Mouse (Mus musculus): Measurements from ENCODE around the gene Ufc1. TPM values are rescaled to one million over a fixed set of nuclear protein-coding genes. Genes with fewer than 3 reads are reported as not detected.
A peak's percentile ranks its signal among the peaks of the same experiment; 100 is the strongest.
"Not testable (repeated sequence)": the region's sequence is repeated elsewhere in the genome, so short reads cannot be mapped to it uniquely, and the experiment has no call there.

Ufc1 gene
- polyA plus RNA-seq, 1 experiment from 2014 or later, result 116 TPM

DNA sequence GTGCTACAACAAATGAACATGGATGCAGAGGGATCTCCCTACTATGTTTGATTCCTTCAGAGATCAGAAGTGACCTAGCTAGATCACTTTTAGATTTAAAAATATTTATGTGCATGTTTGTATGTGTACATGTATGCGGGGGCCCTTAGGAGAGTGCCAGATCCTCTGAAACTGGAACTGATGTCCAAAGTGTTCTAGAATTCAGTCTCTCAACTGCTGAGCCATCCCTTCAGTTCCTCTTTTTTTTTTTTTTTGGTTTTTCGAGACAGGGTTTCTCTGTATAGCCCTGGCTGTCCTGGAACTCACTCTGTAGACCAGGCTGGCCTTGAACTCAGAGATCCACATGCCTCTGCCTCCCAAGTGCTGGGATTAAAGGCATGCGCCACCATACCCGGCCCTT, 31.8 kb upstream of the Ufc1 start:
- not testable (repeated sequence) for ATAC-seq (ENCODE audit: low read depth); H3K36me3 ChIP-seq (ENCODE audit: control insufficient read depth, insufficient read depth, low read length); H3K9me3 ChIP-seq (ENCODE audit: control insufficient read depth, low read length); H3K9ac ChIP-seq (replicated peaks; ENCODE audit: low read depth, low read length); H3K27me3 ChIP-seq (ENCODE audit: control insufficient read depth, insufficient read depth, low read length); H3K4me3 ChIP-seq (ENCODE audit: low read depth, low read length); H3K27ac ChIP-seq (ENCODE audit: low read depth, low read length); H3K4me2 ChIP-seq (ENCODE audit: low read depth, low read length)
- peaks cover 27% of the 10 kb centered on the region for H3K4me1 ChIP-seq (ENCODE audit: control insufficient read depth, insufficient read depth, low read length)
- 94% methylated on average over 4 of the region's 4 CpGs for WGBS

GRCm38 (mm10) chr1:171325571-171325970, 30.7 kb upstream of the Ufc1 start:
- Histone ChIP-seq H3K9me3 (ENCODE audit: control insufficient read depth, low read length) (no peaks in the 10 kb centered on the region), H3K9ac (replicated peaks; ENCODE audit: low read depth, low read length) (no peak overlapping the region), H3K4me3 (ENCODE audit: low read depth, low read length) (no peak overlapping the region), H3K36me3 (ENCODE audit: control insufficient read depth, insufficient read depth, low read length) (no peaks in the 10 kb centered on the region), H3K27me3 (ENCODE audit: control insufficient read depth, insufficient read depth, low read length) (peaks cover 2% of the 10 kb centered on the region; the same call in 1 of the 2 replicates), H3K27ac (ENCODE audit: low read depth, low read length) (no peak overlapping the region), H3K4me2 (ENCODE audit: low read depth, low read length) (no peak overlapping the region), H3K4me1 (ENCODE audit: control insufficient read depth, insufficient read depth, low read length) (peaks cover 18% of the 10 kb centered on the region)
- WGBS, result 82% methylated on average over 2 of the region's 2 CpGs
- ATAC-seq (ENCODE audit: low read depth), result no peak

GRCm38 (mm10) chr1:171322012-171322411, 27.2 kb upstream of the Ufc1 start:
- Histone ChIP-seq H3K27ac (ENCODE audit: low read depth, low read length) (no peak overlapping the region), H3K4me3 (ENCODE audit: low read depth, low read length) (no peak overlapping the region), H3K4me2 (ENCODE audit: low read depth, low read length) (no peak overlapping the region), H3K4me1 (ENCODE audit: control insufficient read depth, insufficient read depth, low read length) (peaks cover under 1% of the 10 kb centered on the region; the same call in 1 of the 2 replicates), H3K36me3 (ENCODE audit: control insufficient read depth, insufficient read depth, low read length) (no peaks in the 10 kb centered on the region), H3K27me3 (ENCODE audit: control insufficient read depth, insufficient read depth, low read length) (no peaks in the 10 kb centered on the region), H3K9me3 (ENCODE audit: control insufficient read depth, low read length) (no peaks in the 10 kb centered on the region), H3K9ac (replicated peaks; ENCODE audit: low read depth, low read length) (no peak overlapping the region)
- 76% methylated on average over 1 of the region's 1 CpGs for WGBS
- no peak for ATAC-seq (ENCODE audit: low read depth)

GRCm38 (mm10) chr1:171321415-171321814, 26.6 kb upstream of the Ufc1 start:
- no peaks in the 10 kb centered on the region for H3K36me3 ChIP-seq (ENCODE audit: control insufficient read depth, insufficient read depth, low read length)
- no peaks in the 10 kb centered on the region for H3K27me3 ChIP-seq (ENCODE audit: control insufficient read depth, insufficient read depth, low read length)
- H3K27ac ChIP-seq (ENCODE audit: low read depth, low read length), result no peak overlapping the region
- no peak overlapping the region for H3K4me2 ChIP-seq (ENCODE audit: low read depth, low read length)
- H3K4me3 ChIP-seq (ENCODE audit: low read depth, low read length), result no peak overlapping the region
- no peaks in the 10 kb centered on the region for H3K9me3 ChIP-seq (ENCODE audit: control insufficient read depth, low read length)
- no peaks in the 10 kb centered on the region for H3K4me1 ChIP-seq (ENCODE audit: control insufficient read depth, insufficient read depth, low read length)
- no peak for ATAC-seq (ENCODE audit: low read depth)
- H3K9ac ChIP-seq (replicated peaks; ENCODE audit: low read depth, low read length), result no peak overlapping the region

DNA sequence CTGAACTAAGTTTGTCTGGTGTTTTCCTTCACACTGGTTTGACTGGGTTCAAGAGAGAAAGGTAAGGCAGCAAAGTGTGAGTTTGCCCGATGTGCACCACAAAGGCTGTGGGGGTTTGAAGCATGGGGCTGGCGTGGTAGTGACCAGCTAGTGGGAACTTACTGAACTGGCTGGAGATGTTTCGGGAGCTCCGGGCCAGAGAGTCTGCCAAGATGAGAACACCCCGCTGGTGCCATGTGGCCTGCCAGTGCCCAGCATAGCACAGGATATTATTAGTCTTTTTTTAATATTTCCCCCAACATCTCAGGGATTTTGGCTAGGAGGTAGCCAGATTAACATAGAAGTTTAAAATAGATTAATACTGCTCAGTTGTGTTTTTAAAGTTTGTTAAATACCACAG, 25.3 kb upstream of the Ufc1 start:
- no peak overlapping the region for H3K4me3 ChIP-seq (ENCODE audit: low read depth, low read length)
- no peak for ATAC-seq (ENCODE audit: low read depth)
- H3K4me2 ChIP-seq (ENCODE audit: low read depth, low read length), result no peak overlapping the region
- H3K4me1 ChIP-seq (ENCODE audit: control insufficient read depth, insufficient read depth, low read length), result no peaks in the 10 kb centered on the region
- H3K36me3 ChIP-seq (ENCODE audit: control insufficient read depth, insufficient read depth, low read length), result no peaks in the 10 kb centered on the region
- WGBS, result 19% methylated on average over 5 of the region's 5 CpGs
- H3K9ac ChIP-seq (replicated peaks; ENCODE audit: low read depth, low read length), result no peak overlapping the region
- no peaks in the 10 kb centered on the region for H3K9me3 ChIP-seq (ENCODE audit: control insufficient read depth, low read length)
- H3K27ac ChIP-seq (ENCODE audit: low read depth, low read length), result no peak overlapping the region
- H3K27me3 ChIP-seq (ENCODE audit: control insufficient read depth, insufficient read depth, low read length), result no peaks in the 10 kb centered on the region

- Histone ChIP-seq H3K9ac (replicated peaks; ENCODE audit: low read depth, low read length) (no peak overlapping the region), H3K27me3 (ENCODE audit: control insufficient read depth, insufficient read depth, low read length) (no peaks in the 10 kb centered on the region), H3K4me1 (ENCODE audit: control insufficient read depth, insufficient read depth, low read length) (no peaks in the 10 kb centered on the region), H3K4me3 (ENCODE audit: low read depth, low read length) (no peak overlapping the region), H3K27ac (ENCODE audit: low read depth, low read length) (no peak overlapping the region), H3K4me2 (ENCODE audit: low read depth, low read length) (no peak overlapping the region), H3K36me3 (ENCODE audit: control insufficient read depth, insufficient read depth, low read length) (no peaks in the 10 kb centered on the region), H3K9me3 (ENCODE audit: control insufficient read depth, low read length) (no peaks in the 10 kb centered on the region)
- 9% methylated on average over 7 of the region's 7 CpGs for WGBS
- no peak for ATAC-seq (ENCODE audit: low read depth)
Measured at GRCm38 (mm10) chr1:171319748-171320147, 24.9 kb upstream of the Ufc1 start.

DNA sequence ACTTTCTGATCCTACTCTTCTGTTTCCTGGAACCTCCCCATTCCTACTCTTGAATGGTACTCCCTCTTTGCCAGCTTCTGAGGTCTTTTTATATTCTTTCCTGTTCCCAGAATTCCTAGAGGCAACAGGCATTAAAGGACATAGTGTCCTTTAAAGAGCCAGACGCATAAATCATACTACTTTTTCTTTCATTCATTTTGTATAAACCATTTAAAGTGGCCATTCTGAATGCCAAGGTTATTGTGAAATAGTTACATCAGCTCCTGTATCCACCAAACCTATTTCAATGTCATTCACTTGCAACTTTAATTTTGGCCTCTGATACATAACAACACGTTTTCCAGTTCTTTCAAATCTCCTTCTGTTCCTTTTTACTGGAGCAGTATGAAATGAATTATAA, 14.5 kb upstream of the Ufc1 start:
- Histone ChIP-seq H3K4me1 (ENCODE audit: control insufficient read depth, insufficient read depth, low read length) (no peaks in the 10 kb centered on the region), H3K9ac (replicated peaks; ENCODE audit: low read depth, low read length) (no peak overlapping the region), H3K9me3 (ENCODE audit: control insufficient read depth, low read length) (no peaks in the 10 kb centered on the region), H3K27me3 (ENCODE audit: control insufficient read depth, insufficient read depth, low read length) (no peaks in the 10 kb centered on the region), H3K36me3 (ENCODE audit: control insufficient read depth, insufficient read depth, low read length) (no peaks in the 10 kb centered on the region), H3K27ac (ENCODE audit: low read depth, low read length) (no peak overlapping the region), H3K4me3 (ENCODE audit: low read depth, low read length) (no peak overlapping the region), H3K4me2 (ENCODE audit: low read depth, low read length) (no peak overlapping the region)
- ATAC-seq (ENCODE audit: low read depth), result no peak
- WGBS, result 71% methylated on average over 2 of the region's 2 CpGs

- ATAC-seq (ENCODE audit: low read depth); H3K9ac ChIP-seq (replicated peaks; ENCODE audit: low read depth, low read length); H3K27me3 ChIP-seq (ENCODE audit: control insufficient read depth, insufficient read depth, low read length); H3K9me3 ChIP-seq (ENCODE audit: control insufficient read depth, low read length); H3K36me3 ChIP-seq (ENCODE audit: control insufficient read depth, insufficient read depth, low read length); H3K4me2 ChIP-seq (ENCODE audit: low read depth, low read length); H3K27ac ChIP-seq (ENCODE audit: low read depth, low read length); H3K4me1 ChIP-seq (ENCODE audit: control insufficient read depth, insufficient read depth, low read length); H3K4me3 ChIP-seq (ENCODE audit: low read depth, low read length): not testable (repeated sequence)
- WGBS, result 70% methylated on average over 5 of the region's 5 CpGs
Measured at GRCm38 (mm10) chr1:171306157-171306556, 11.3 kb upstream of the Ufc1 start.

DNA sequence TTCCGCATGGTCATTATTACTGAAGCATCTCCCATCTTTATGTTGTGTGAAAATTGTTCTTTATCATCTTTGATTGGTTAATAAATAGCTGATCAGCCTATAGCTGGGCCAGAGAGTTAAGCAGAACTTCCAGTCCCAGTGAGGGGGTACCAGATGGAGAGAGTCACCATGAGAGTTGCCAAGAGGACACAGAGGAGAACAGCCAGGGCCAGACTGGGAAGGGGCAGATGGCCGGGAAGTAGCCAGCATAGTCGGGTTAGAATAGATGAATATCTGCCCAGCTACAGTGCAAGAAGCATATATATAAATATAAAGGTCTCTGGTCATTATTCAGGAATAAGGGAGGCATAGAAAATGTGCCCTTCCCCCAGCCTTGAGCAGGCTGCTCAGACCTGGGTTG, 3.4 kb upstream of the Ufc1 start:
- WGBS, result 75% methylated on average over 3 of the region's 3 CpGs
- no peaks in the 10 kb centered on the region for H3K9me3 ChIP-seq (ENCODE audit: control insufficient read depth, low read length)
- no peaks in the 10 kb centered on the region for H3K36me3 ChIP-seq (ENCODE audit: control insufficient read depth, insufficient read depth, low read length)
- H3K4me3 ChIP-seq (ENCODE audit: low read depth, low read length), result no peak overlapping the region
- no peak overlapping the region for H3K27ac ChIP-seq (ENCODE audit: low read depth, low read length)
- no peak overlapping the region for H3K9ac ChIP-seq (replicated peaks; ENCODE audit: low read depth, low read length)
- H3K27me3 ChIP-seq (ENCODE audit: control insufficient read depth, insufficient read depth, low read length), result no peaks in the 10 kb centered on the region; the same call in 1 of the 2 replicates
- H3K4me2 ChIP-seq (ENCODE audit: low read depth, low read length), result no peak overlapping the region
- H3K4me1 ChIP-seq (ENCODE audit: control insufficient read depth, insufficient read depth, low read length), result peaks cover 7% of the 10 kb centered on the region
- no peak for ATAC-seq (ENCODE audit: low read depth)

DNA sequence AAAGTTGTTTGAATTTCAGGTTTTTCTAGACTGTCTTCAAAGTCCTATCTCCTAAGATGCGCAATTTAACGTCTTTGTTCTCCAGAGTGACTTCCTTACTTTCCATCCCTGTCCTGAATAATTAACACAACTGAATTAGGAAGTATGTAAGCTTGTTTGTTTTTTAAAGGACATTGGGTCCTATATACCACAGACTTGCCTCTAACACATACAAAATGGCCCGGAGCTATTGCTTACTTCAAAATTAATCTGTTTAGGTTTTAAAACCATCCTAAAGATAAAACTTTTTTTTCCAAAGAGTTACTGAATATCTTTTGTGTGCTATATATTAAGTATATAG, 209 bp upstream of the Ufc1 start:
- H3K4me2 ChIP-seq (ENCODE audit: low read depth, low read length), result peak overlapping the region; percentile 65
- peak; percentile 58; the same call in 1 of the 2 replicates for ATAC-seq (ENCODE audit: low read depth)
- no peaks in the 10 kb centered on the region for H3K36me3 ChIP-seq (ENCODE audit: control insufficient read depth, insufficient read depth, low read length)
- peaks cover 8% of the 10 kb centered on the region for H3K4me1 ChIP-seq (ENCODE audit: control insufficient read depth, insufficient read depth, low read length)
- no peaks in the 10 kb centered on the region; the same call in 1 of the 2 replicates for H3K27me3 ChIP-seq (ENCODE audit: control insufficient read depth, insufficient read depth, low read length)
- peak overlapping the region; percentile 89 for H3K9ac ChIP-seq (replicated peaks; ENCODE audit: low read depth, low read length)
- H3K27ac ChIP-seq (ENCODE audit: low read depth, low read length), result peak overlapping the region; percentile 95
- WGBS, result 20% methylated on average over 3 of the region's 3 CpGs
- peak overlapping the region; percentile 72 for H3K4me3 ChIP-seq (ENCODE audit: low read depth, low read length)
- H3K9me3 ChIP-seq (ENCODE audit: control insufficient read depth, low read length), result no peaks in the 10 kb centered on the region
